Mouse (Mus musculus) granulocyte monocyte progenitor cell, adult 5-6 weeks (primary cell): Measurements from ENCODE around the gene Mrpl52. TPM values are rescaled to one million over a fixed set of nuclear protein-coding genes. Genes with fewer than 3 reads are reported as not detected.

Experiments
- ATAC-seq: replicated peaks from 2 replicates; pipeline ENCODE4 v1.8.0; 2016; ENCODE audit warnings: mild to moderate bottlenecking, moderate TSS enrichment, inconsistent platforms; ENCODE audit not compliant: poor library complexity, severe bottlenecking
- total RNA-seq, 2 experiments: library from RNA; stranded (forward) in 1 of 2; stranded (reverse) in 1 of 2; fragments of 200-712, 200-1000 nt in 1 of 2; fragments of >200 nt in 1 of 2; fragmentation: Nextera tagmentation in 1 of 2; gene quantifications; 2 replicates each; pipeline ENCODE4 v1.2.3; 2014 to 2017

Gene Mrpl52
- total RNA-seq, 2 experiments from 2014 or later: 34.0 to 100 TPM

GRCm38 (mm10) chr14:54463108-54463958 is 36.6 kb downstream of the Mrpl52 start:
- ATAC-seq: peak; percentile 40

DNA sequence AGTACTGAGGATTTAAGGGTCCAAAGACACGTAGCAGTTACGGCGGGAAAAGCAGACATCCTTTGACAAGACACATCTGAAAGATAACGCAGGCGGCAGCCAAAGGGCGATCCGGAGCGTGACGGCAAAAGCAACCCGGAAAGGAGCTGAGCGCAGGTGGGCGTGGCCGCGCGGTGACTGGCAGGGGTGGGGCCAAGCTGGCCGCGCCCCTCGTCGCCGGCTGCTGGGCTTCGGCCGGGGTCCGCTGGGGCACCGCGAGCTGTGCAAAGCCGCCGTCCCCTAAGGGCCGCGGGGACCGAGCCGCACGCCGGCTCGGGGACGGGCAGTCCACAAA is 37.2 kb downstream of the Mrpl52 start, which contains the start of gene Lrp10:
Gene Lrp10 (plus strand): TSS at position 179 of the 334 bp plus-strand sequence.
- peak; percentile 84 for ATAC-seq

DNA sequence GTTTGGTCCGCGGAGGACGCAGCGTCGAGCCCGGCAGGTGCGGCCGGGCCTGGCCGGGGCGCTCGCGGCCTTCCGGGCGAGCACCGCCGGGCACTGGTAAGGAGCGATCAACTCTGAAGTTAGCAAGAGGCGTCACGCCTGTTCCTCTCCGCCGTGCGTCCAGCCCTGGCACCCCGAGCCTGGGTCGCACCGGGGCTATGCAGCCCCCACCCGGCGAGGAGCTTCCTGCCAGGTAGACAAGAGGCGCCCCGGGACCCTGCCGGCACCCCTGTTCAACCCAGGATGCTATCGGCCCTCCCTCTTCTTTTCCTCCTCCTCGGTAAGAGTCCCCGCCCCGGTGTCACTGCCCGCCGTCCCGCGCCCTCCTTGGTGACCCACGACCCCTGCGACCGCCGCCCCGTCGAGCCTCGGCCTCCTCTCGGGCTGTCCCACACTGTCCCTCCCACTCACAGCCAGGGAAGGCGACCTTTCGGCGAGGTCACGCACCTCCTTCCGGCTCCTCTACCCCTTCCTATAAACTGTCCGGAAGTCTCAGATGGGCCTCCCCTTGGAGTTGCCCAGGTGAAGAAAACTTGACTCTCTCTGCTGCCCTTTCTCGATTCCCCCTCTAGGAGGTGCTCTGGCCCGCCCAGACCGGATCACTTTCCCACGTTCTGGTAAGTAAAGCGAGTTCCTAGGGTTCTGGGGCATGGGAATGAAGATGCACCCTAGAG is 37.7 kb downstream of the Mrpl52 start:
- ATAC-seq: peak; percentile 72

- ATAC-seq: no peak
These were observed 44.8 kb downstream of the Mrpl52 start for GRCm38 (mm10) chr14:54471467-54471866.

DNA sequence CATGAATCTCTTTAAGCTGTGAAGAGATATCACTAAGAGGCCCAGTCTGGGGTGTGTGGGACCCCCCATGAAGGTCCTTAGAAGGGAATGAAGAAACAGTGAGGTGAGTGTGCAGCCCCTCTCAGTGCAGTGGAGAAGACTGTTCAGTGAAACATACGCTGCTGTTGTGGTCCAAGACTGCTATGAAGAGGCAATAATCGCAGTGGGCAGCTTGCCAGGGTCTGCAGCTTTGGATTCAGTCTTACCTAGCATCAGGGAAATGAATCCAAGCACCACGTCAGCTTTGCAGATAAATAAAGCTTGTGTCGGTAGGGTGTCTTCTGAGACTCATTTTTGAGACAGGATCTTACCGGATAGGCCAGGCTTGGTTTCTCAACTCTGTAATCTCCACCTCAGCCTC is 46.0 kb downstream of the Mrpl52 start:
- ATAC-seq: no peak

GRCm38 (mm10) chr14:54474744-54475143 is 48.0 kb downstream of the Mrpl52 start:
- ATAC-seq: no peak

DNA sequence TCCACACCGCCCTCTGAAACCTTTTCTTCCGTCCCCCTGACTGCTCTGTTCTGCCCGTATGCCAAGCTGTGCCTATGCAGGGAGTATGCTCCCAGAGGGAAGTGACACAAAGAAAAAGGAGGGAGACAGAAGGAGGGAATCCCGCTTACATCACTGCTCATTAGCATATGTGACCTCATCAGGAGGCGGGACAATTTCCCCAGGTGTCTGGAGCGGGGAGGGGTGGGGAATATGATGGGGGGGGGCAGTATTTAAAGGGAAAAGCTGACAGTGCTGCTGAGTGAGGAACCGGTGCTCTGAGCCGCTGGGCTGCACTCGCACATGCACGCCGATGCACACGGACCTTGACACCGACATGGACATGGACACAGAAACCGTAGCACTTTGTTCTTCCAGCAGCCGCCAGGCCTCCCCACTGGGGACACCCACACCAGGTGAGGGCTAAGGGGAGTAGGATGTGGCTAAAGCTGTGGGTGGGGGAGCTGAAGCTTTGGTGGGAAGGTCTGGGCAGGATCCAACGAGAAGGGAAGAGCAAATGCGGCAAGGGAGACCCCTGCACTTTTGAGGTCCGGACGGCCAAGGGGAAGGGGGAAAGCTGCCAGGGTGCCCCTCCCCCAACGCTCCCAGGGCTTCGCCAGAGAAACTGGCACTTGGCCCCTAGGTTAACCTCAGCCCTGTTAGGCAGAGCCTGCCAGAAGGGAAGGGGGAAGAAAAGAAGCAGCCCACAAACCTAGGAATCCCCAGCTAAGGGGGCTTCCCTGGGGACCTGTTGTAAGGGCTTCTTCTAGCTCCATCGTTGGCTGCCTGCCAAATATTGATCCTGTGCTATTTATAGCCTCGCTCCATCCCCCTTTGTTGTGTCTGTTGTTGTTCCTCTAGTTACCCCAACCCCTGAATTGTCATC is 49.5 kb downstream of the Mrpl52 start, which contains the start of gene Rem2:
Gene Rem2 (plus strand): TSS at position 160 of the 904 bp plus-strand sequence.
- ATAC-seq: peak; percentile 53

DNA sequence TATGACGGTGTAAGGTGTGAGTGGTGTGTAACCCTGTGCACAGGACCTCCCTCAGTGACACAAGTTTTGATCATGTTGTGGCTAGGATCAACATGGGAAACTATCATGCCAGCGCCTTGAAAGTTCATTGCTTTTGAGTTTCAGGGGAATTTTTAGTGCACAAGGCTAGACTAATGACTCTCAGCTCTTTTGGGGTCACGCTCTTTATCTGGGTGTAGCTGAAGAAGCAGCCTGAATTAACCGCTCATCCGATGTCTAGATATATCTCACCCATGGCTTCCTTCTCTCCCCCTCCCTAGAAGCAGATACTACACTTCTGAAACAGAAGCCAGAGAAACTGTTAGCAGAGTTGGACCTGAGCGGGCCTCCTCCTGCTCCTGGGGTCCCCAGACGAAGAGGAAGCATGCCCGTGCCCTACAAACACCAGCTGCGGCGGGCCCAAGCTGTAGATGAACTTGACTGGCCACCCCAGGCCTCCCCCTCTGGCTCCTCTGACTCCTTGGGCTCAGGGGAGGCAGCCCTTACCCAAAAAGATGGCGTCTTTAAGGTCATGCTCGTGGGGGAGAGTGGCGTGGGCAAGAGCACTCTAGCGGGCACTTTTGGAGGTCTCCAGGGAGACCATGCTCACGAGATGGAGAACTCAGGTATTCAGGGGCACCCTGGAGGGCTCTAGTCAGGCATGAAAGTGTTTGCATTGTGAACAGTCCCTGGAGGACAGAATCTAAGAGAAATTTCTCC is 50.6 kb downstream of the Mrpl52 start:
- no peak for ATAC-seq

Other genes starting within 250 kb of the Mrpl52 start
- 248 and 260 TPM in 2 replicates for gene Dad1, start 172.8 kb upstream of the Mrpl52 start, total RNA-seq (2014; fragmentation: Nextera tagmentation)
- gene Dad1, start 172.8 kb upstream of the Mrpl52 start, total RNA-seq (2017): 123 and 177 TPM in 2 replicates
- 39.9 and 41.9 TPM in 2 replicates for gene Abhd4, start 172.7 kb upstream of the Mrpl52 start, total RNA-seq (2014; fragmentation: Nextera tagmentation)
- gene Abhd4, start 172.7 kb upstream of the Mrpl52 start, total RNA-seq (2017): 24.3 and 24.9 TPM in 2 replicates
- not detected in 2 replicates for gene Olfr49, start 142.0 kb upstream of the Mrpl52 start, total RNA-seq (2014; fragmentation: Nextera tagmentation)
- gene Olfr49, start 142.0 kb upstream of the Mrpl52 start, total RNA-seq (2017): not detected in 2 replicates
- 43.2 and 53.8 TPM in 2 replicates for gene Oxa1l, start 66.1 kb upstream of the Mrpl52 start, total RNA-seq (2014; fragmentation: Nextera tagmentation)
- 30.6 and 51.1 TPM in 2 replicates for gene Oxa1l, start 66.1 kb upstream of the Mrpl52 start, total RNA-seq (2017)
- 10.3 and 10.7 TPM in 2 replicates for gene Slc7a7, start 9.1 kb upstream of the Mrpl52 start, total RNA-seq (2014; fragmentation: Nextera tagmentation)
- 3.0 and 3.1 TPM in 2 replicates for gene Slc7a7, start 9.1 kb upstream of the Mrpl52 start, total RNA-seq (2017)
- gene Mmp14, start 4.7 kb downstream of the Mrpl52 start, total RNA-seq (2014; fragmentation: Nextera tagmentation): not detected in 2 replicates
- gene Mmp14, start 4.7 kb downstream of the Mrpl52 start, total RNA-seq (2017): not detected in 2 replicates
- 37.3 and 41.5 TPM in 2 replicates for gene Lrp10, start 37.2 kb downstream of the Mrpl52 start, total RNA-seq (2014; fragmentation: Nextera tagmentation)
- gene Lrp10, start 37.2 kb downstream of the Mrpl52 start, total RNA-seq (2017): 20.0 and 23.7 TPM in 2 replicates
- gene Rem2, start 49.2 kb downstream of the Mrpl52 start, total RNA-seq (2014; fragmentation: Nextera tagmentation): not detected in 2 replicates
- not detected in 2 replicates for gene Rem2, start 49.2 kb downstream of the Mrpl52 start, total RNA-seq (2017)
- 69.5 and 89.4 TPM in 2 replicates for gene Prmt5, start 90.6 kb downstream of the Mrpl52 start, total RNA-seq (2014; fragmentation: Nextera tagmentation)
- 57.4 and 68.2 TPM in 2 replicates for gene Prmt5, start 90.6 kb downstream of the Mrpl52 start, total RNA-seq (2017)
- 70.3 and 79.6 TPM in 2 replicates for gene Haus4, start 127.7 kb downstream of the Mrpl52 start, total RNA-seq (2014; fragmentation: Nextera tagmentation)
- gene Haus4, start 127.7 kb downstream of the Mrpl52 start, total RNA-seq (2017): 85.8 and 93.8 TPM in 2 replicates
- 0.77 and 1.0 TPM in 2 replicates for gene Ajuba, start 150.6 kb downstream of the Mrpl52 start, total RNA-seq (2014; fragmentation: Nextera tagmentation)
- 1.2 and 2.1 TPM in 2 replicates for gene Ajuba, start 150.6 kb downstream of the Mrpl52 start, total RNA-seq (2017)
- 5.8 and 9.9 TPM in 2 replicates for gene 4931414P19Rik, start 179.1 kb downstream of the Mrpl52 start, total RNA-seq (2014; fragmentation: Nextera tagmentation)
- 3.6 and 4.3 TPM in 2 replicates for gene 4931414P19Rik, start 179.1 kb downstream of the Mrpl52 start, total RNA-seq (2017)
- 237 and 287 TPM in 2 replicates for gene Psmb5, start 191.1 kb downstream of the Mrpl52 start, total RNA-seq (2014; fragmentation: Nextera tagmentation)
- gene Psmb5, start 191.1 kb downstream of the Mrpl52 start, total RNA-seq (2017): 63.3 and 69.9 TPM in 2 replicates
- gene Psmb11, start 194.5 kb downstream of the Mrpl52 start, total RNA-seq (2014; fragmentation: Nextera tagmentation): 0.09 TPM in 1 of 2 replicates, not detected in the other
- not detected in 2 replicates for gene Psmb11, start 194.5 kb downstream of the Mrpl52 start, total RNA-seq (2017)
- not detected in 2 replicates for gene Gm17606, start 214.0 kb downstream of the Mrpl52 start, total RNA-seq (2014; fragmentation: Nextera tagmentation)
- gene Gm17606, start 214.0 kb downstream of the Mrpl52 start, total RNA-seq (2017): not detected in 2 replicates
- gene Cdh24, start 214.5 kb downstream of the Mrpl52 start, total RNA-seq (2014; fragmentation: Nextera tagmentation): 0.54 and 1.4 TPM in 2 replicates
- gene Cdh24, start 214.5 kb downstream of the Mrpl52 start, total RNA-seq (2017): 0.39 and 0.41 TPM in 2 replicates